Mouse (Mus musculus) left cerebral cortex, postnatal 14 days (tissue): ENCODE measurements at regions not wholly inside any gene's neighbourhood (a gene's known extent, or its start where the extent isn't known, plus 50 kb on each side); places are given as distances from the start of the nearest gene placed in this dataset.
A peak's percentile ranks its signal among the peaks of the same experiment; 100 is the strongest.

ENCODE experiments used
- DNase-seq, 2 experiments: peaks; one replicate each; pipeline ENCODE4 v3.0.0; 2021 to 2022; ENCODE audit warnings: low spot score in 2 of 2, mixed read lengths in 1 of 2
- intact Hi-C: fragments of 180-260 bp; cut with DNase I; formaldehyde crosslinking; loops from one replicate; pipeline ENCODE4 v1.15.1; 2025

DNA sequence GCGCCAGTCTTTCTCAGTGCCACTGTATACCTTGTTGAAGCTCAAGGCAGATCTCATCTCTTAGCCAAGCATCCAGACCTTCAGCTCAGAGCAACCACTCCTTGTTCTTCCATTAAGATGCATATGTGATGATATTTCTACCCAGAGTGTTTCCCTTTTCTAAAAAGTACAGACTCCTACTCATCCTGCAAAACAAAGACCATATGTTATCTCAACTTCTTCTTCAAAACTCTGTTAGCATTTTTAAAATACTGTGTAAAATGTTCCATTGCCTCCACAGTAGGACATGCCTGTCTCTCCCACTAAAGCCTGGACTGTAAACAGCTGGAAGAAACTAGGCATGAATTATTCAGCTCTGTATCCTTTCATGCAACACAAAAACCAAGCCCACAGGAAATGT lies 184.4 kb downstream of the Nuf2 start:
- intact Hi-C loops, result loop anchor here (5.0 to 10.0 kb wide), 4 partner anchors 192 to 1405 kb away; no protein-coding TSS in a partner anchor
- DNase-seq, result peak in 1 of 2 experiments; percentile 10

DNA sequence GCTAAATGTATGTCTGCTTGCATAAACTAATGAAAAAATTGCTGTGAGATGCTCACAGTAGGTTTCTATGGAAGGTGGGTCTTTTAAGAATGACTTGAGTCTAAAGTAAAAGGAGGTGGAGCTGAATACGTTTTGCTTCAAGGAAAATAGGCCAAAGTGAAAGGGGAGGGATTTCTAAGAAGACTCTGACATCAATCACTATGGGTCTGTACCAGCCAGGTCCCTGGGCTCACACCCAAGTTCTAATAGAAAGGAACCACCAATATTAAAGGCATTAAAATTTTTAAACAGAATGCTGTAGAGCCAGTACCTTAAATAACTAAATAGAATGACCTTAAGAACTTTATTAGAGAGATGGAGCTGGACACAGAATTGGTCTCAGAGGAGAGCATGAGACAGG lies 190.1 kb downstream of the Nuf2 start:
- intact Hi-C loops, result loop anchor here (10.0 kb wide), 3 partner anchors 186 to 1126 kb away; no protein-coding TSS in a partner anchor
- no peak for DNase-seq

DNA sequence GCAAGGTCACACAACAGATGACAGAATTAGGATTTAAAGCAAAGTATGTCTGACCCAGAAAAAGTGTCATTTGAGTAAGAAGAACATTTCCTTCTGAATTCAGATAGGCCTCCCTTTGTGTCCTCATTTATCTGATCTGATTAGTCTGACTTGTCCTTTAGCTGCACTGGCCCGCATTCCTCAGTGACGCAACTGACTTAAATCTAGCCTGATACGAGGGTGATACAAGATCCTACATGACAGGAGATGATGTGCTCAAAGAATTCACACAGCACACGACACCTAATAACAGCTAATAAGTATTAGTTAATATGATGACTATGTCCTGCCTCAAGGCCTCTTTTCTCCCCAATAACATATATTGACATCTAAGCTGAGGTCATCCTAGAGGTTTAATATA lies 192.8 kb downstream of the Nuf2 start:
- DNase-seq, result no peak
- intact Hi-C loops, result no loop called here

DNA sequence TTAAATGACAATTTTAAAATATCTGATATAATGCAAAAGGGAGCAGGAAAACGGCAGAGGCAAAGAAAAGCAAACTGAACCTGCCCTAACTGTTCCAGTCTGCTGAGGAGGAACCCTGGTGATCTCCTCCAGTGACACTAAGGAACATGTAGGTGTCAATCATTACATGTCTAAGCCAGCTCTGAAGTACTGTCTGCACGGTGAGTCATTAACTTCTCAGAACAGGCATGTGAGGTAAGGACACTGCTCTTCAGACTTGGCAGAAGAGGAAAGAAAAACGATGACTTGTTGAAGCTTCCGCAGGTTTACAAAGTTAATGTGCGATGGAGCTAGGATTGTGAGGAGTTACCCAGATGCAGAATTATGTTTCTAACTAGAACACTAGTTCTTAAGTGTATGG lies 199.1 kb downstream of the Nuf2 start:
- no peak for DNase-seq

DNA sequence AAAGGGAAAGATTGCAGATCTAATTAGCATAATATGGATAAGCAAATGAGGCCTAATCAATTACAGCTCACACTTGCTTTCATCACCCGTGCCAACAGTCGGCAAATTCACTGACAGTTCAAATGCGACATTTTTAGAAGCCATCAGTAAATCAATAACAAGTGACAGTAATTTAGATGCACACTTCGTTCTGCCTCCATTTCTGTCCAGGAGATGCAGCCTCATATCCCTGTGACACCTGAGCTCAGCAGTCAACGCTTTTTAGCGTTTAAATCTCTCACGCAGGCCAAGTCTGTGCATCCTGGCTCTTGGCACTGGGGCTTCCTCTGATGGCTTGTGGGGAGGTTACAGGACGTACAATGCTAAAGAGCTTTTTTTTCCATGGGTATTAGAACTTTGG lies 218.0 kb downstream of the Nuf2 start:
- intact Hi-C loops, result no loop called here
- DNase-seq, result no peak

More for the DNA sequence above, 199.1 kb downstream of the Nuf2 start:
- intact Hi-C loops, result no loop called here

DNA sequence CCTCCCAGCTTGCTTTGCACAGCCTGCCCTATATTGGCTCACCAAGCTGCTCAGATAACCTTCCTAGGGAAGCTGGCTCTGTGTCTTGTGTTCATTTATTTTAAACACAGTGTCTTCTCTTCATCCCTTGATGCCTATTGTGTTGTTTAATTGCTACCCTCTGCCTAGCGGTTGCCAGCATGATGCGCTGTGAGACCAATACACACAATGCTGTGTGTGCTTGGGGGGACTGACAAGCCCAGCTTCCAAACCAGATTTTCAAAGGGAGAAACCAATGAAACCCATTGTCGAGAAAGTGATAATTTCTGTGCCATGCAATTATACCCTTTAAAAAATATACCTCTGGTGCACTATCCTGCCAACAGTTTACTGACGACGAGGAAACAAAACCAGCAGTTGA lies 247.8 kb downstream of the Nuf2 start:
- intact Hi-C loops, result no loop called here
- no peak for DNase-seq

DNA sequence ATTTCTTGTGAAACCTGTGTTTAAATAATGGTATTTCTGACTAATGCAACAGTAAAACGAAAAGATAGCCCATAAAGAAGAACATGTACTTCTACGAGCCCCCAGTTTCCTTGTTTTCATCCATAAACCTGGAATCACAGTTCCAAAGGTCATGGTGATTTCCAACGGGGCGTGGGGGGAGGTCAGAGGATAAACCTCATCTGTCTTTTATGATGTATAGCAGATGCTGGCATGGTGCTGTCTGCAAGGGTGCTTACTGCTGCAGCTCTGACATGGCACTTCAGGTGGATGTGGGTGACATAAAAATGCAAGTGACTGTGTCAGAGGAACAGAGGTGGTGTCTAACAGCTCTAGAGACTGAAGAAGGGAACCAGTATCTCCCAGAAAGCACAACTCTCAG lies 260.5 kb downstream of the Nuf2 start:
- intact Hi-C loops, result no loop called here
- no peak for DNase-seq

DNA sequence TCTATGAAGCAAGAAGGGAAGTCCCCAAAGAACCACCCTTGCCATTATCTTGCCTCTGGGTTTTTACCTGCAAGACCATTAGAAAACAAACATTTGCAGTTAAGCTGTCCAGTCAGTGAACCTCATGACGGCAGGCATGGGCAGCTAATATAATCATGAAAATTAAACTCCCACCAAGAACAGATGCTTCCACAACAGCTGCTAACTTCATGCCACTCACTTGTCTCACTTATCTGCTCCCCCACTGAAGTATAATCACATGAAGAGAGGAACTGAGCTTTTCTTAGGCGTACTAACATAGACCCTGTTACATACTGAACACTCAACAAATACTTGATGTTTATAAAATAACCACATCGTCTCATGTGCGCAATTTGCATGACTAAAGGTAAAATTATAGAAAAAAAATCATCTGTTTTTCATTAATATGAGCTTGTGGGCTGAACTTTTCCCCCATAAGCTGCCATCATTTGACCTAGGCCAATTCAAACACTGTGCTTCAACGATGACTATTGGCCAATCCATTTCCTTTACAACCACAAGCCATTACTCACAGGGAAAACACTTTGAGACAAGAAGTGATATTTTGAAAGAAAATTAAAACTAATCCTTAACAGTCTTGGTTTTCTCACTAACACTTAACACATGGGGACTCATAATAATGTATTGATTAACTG lies 267.1 kb downstream of the Nuf2 start:
- DNase-seq, result no peak
- intact Hi-C loops, result no loop called here

DNA sequence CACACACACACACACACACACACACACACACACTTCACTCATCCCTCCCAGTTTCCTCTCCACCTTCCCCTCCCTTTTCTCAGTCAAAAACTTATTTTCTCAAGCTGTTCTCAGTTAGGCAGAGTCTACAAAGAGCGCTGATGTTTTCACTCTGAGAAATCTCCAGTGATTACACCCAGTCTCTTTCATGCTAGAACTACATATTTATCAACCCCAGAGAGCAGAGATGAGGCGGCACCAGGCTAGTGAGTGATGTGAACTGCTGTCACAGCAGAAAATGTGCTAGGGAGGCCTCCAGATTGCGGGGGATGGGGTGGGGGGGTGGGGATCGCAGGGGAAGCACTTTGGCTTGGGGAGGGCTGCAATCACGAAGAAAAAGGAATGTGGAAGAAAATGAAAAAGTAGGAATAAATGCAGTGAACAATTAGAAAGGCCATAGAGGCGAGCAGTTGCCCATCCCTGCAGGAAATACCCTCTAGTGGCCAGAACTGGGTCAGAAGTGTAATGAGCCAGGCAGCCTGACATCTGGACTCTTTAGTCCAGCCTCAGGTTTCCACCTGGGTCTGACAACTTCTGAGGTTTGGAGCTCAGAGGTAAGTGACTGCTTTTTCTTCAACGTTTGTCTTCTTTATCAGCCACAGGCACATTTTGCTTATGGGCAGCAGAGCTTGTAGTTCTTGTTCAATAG lies 276.9 kb downstream of the Nuf2 start:
- intact Hi-C loops, result no loop called here
- DNase-seq, result peak in 1 of 2 experiments; percentile 3

DNA sequence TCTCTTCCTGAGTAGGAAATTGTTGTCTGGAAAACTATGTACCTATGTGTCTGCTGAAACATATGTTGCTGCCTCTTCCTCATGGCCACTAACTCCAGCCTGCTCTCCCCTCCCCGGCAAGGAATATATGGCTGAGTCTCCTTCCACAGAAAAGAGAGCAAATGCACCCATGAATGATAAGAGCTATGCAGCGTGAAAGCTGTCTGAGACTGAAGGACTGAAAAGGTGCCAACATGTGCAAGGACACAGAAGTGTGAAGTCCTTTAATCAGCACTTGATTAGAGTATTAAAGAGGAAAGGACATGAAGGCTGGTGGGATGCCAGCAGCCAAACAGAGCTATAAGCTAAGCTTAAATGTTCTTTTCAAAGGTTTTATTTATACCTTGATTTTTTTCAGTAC lies 279.1 kb downstream of the Nuf2 start:
- intact Hi-C loops, result no loop called here
- no peak for DNase-seq

DNA sequence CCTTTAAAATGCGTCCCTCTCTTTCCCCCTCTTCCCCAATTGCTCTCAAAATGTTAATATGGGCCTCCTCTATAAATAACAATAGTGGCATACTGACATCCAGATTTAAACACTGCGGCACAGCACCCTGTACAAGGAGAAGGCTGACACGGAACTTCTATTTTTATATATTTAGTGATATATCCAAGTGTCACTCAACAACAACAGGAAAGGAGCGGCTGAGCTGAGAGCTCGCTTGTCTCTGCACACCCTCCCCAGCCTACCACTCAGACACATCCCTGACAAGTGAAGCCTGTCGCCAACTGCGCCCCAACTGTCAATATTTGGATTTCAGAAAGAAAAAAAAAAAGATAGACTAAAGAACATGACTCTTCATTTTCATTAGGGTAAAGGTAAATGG lies 282.2 kb downstream of the Nuf2 start:
- DNase-seq, result peak; percentile 8 to 26
- intact Hi-C loops, result no loop called here

DNA sequence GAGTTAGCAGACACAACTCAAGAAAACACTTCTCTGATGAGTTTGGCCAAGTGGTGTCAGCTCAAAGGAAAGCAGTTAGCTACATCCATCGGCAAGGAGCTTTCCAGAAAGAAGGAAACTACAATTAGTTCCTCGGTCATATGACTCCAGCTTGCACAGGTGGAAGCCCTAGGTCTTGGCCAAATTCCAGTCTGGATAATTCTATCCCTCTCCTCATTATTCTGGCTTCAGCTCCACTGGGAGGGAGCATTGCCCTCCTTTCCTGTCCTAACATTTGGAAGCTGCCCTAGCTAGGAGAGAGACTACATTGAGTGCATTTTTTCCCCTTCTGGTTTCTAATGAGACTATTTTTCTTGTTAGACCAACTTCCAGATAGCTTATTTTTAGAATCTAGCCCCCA lies 290.9 kb downstream of the Nuf2 start:
- intact Hi-C loops, result no loop called here
- DNase-seq, result no peak

DNA sequence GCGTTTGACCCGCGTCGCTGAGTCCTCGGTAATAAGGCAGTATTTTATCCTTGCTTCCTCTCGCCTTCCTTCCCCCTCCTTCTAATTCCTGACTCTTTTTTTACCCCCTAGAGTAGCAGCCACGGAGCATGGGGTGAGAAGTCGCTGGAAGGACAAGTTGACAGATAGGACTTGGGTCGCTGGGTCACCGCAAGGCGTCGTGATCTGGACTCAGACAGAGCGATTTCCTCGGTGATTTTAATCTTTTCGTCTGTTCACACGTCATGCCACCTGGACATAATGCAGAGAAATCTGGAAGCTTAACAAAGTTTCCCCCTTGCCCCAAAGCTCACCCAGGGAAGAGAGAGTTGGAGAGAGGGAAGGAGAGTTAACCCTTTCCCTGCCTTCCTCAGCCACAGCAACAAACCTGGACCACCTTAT lies 292.6 kb downstream of the Nuf2 start:
- intact Hi-C loops, result no loop called here

DNA sequence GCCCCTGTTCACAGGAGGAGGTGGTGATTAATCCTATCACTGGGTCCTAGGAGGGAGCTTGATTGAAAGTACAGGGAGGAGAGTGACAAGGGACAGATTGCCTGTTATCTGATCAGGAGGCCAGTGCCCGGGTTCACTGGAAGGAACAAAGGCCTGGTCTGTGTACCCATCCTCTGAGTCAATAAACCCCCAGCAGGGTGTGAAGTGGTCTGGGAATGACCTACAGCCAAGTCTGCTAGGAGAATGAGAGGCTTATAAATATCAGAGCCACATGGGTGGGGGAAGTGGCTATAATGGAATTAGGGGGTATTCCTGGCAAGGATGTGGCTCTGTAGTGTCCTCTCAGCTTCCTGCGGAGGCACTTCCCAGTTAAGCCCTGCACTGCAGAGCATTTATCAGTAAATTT lies 296.0 kb downstream of the Nuf2 start:
- DNase-seq, result no peak
- intact Hi-C loops, result no loop called here

More for the DNA sequence above, 292.6 kb downstream of the Nuf2 start:
- DNase-seq, result no peak

DNA sequence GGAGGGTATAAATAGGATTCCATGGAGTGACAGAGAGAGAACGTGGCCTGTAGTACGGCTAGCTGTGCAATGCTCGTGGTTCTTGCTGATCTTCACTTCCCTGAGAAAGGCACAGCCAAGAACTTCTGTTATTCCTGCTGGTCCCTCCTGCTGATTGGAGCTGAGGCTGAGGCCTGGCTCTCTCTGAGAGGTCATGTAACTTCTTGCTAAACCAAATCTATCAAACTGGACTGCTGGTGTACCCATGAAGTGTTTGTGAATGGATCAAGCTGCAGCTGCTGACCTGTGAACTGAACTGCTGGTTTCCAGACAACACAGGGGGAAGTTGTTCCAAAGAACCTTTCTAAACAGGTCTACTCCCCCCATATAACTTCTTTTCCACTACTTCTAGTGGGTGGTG lies 297.9 kb downstream of the Nuf2 start:
- intact Hi-C loops, result no loop called here
- DNase-seq, result no peak

DNA sequence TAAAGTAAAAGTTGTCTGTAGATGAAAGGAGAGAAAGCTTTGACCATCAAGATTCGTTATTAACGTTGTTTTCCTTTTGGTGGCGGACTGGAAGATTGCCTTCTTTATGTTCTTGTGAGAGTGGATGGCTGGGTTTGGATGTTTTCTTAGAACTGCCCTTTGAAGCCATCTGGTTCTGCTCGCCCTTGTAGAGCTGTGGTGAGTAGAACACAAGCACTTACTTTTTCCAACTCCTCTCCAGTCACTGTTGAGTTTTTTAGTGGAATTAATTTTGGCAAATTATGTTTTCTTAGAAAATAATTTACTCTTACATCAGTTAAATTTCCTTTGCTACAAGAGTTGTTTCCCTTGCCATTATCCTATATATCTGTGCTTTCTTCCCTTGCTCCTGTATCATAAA lies 301.2 kb downstream of the Nuf2 start:
- DNase-seq, result no peak
- intact Hi-C loops, result no loop called here

DNA sequence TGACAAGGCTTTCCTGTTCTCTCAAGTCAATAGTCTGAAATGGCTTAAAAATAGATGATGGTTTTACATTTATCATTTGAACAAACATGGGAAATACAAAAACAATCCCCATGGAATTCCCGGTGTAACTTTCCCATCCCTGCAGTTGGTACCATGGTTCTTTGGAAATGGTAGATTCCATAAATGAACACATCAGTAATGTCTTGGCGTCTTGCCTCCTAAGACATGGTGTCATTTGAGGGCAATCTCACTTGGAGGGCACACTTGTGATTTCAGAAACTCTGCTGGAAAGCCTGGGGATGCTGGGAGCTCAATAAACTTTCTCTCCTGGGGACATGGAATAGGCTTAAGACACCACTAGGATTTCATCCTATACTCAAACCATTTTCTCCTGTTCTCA lies 306.8 kb downstream of the Nuf2 start:
- no peak for DNase-seq
- intact Hi-C loops, result no loop called here

DNA sequence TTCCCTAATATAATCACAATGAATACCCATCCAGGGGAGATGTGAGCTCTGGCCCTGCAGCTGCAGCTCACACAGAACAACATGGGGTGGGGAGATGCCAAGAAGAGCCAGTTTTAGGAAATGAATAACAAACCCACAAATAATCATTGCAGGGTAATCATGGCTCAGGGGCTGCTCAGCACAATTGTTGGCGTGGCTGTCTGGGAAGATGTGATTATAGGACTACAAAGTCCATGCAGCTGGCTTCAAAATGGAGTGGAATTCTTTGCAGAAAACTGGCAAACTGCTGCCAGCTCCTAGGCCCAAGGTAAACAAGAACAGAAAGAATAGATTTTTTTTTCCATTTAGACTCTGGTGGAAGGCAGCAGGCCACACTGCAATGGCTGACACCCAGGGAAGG lies 343.6 kb downstream of the Nuf2 start:
- peak; percentile 3 to 12 for DNase-seq
- intact Hi-C loops, result no loop called here

DNA sequence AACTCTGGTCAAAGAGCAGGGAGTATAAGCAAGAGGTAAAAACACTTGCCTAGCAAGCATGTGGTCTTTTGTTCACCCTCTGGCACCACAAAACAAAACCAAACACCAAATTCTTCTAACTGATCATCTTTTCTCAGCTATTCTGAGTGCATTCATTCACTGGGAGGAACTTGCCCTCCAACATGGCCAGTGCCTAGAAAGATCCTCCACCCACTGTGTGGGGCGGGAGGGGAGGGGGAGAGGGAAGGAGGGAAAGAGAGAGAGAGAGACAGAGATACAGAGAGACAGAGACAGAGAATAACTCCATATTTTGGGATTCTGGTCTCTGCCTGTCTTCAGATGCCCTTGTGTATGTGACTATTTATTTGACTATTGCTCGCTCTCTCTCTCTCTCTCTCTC lies 360.9 kb downstream of the Nuf2 start:
- intact Hi-C loops, result no loop called here
- no peak for DNase-seq

DNA sequence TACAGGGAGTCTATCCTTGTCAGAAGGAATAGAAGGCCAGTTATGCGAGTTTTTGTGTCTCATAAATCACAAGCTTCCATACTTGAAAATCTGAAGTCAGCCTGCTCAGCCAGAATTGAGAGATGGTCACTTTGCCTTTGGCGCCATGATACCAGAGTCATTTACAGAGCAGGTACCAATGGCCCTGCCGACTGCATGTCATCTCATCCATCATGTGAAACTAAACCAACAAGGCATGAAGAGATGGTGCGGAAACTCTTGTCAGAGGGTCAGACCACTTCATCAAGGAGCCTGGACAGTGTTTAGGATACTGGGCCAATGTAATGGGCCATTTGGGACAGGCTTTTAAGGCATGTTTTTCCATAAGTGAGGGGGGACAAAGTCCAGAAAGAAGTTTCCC lies 363.2 kb downstream of the Nuf2 start:
- no peak for DNase-seq
- intact Hi-C loops, result no loop called here
